Mouse (Mus musculus): ENCODE measurements at regions not wholly inside any gene's neighbourhood (a gene's known extent, or its start where the extent isn't known, plus 50 kb on each side); places are given as distances from the start of the nearest gene placed in this dataset.
"Not testable (repeated sequence)": the region's sequence is repeated elsewhere in the genome, so short reads cannot be mapped to it uniquely, and the experiment has no call there.

DNA sequence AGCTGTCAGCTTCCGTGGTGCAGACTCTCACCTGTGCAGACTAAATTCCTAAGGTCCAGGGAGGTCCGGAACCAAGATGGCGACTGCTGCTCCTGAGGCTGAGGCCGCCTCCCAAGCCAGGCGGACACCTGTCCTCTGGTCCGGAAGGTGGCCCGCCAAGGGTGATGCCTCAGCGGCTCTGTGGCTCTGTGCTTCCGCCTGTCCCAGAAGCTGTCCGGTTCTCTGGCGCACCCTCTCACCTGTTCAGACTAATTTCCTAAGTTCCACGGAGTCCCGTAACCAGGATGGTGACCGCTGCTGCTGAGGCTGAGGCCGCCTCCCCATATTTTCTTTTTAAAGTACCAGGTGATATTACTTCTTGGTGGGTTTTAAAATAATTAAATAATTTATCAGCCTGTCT is 65.4 kb upstream of the B3galnt2 start:
- not testable (repeated sequence) for DNase-seq

DNA sequence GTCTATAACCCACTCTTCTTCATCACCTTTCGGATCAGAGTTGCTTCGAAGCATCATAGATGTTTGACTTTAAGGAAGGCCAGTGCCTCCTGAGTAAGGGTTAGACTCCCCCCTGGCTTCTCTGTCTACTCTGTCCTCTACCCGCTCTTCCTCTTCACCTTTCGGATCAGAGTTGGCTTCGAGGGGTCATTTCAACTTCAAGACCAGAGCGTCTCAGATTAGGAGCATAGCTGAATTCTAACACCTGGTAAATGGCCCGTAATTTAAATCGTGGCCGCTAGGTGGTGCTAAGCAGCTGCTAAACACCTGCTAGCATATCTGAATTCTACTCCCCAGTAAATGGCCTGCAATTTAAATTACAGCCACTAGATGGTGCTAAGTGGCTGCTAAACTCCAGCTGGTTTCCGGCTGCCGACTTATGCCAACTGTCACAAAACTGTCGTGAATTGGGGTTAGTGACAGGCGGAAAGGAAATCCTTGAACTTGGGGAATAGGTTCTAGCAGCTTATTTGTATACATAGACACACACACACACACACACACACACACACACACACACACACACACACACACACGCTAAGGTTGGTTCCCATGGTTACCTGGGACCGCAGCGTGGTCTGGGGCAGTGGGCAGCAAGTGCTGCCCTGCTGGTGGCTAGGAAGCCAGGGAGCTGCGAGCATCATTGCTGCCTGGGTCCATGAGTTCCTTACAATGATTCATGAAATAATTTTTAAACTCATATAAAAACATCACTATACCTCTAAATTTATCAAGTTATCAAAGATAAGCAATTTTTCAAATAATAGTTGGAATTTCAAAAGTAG is 64.8 kb upstream of the B3galnt2 start:
- peak; percentile 96 for DNase-seq

DNA sequence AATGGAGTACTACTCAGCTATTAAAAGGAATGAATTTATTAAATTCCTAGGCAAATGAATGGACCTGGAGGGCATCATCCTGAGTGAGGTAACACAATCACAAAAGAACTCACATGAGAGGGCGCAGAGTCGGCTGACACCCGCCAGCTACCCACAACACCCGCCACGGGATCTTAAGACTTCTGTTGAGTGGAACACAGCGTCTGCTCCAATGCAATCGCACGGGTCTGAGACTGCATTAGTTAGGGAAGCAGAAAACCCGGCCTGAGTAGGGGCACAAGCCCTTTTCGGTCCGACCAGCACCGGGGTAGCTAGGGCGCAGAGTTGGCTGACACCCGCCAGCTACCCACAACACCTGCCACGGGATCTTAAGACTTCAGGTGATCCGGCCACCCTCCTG is 52.1 kb upstream of the B3galnt2 start:
- DNase-seq = not testable (repeated sequence)
